Comparison of ENCODE assay signal across 34 mouse cellular contexts in genomic region chr8:121991611-121992010, GRCm38 (mm10). TPM values are rescaled to one million over a fixed set of nuclear protein-coding genes. Genes with fewer than 3 reads are reported as not detected.
DNase-seq lines count a peak whose midpoint lies in the region; ATAC-seq and TF ChIP-seq lines count a peak whose summit lies in the region.
"Had no signal": no experiment of that assay in that cellular context is flagged by ENCODE, and none has a peak within 500 bp of the region (broad histone marks: within the 10 kb centered on the region; RNA-seq: fewer than 3 reads in every experiment).

No protein-coding gene starts in this region.

- no peak for TF ChIP-seq CTCF in liver, postnatal 0 days (IDR thresholded peaks at IDR 0.05; ENCODE audit: low read depth)
- TF ChIP-seq CTCF in embryonic fibroblast, embryonic 13.5 days (IDR thresholded peaks at IDR 0.05; ENCODE audit: borderline replicate concordance, insufficient read depth, low read length), result no peak

- no peak for DNase-seq in embryonic facial prominence, embryonic 14.5 days (ENCODE audit: low spot score)
- no peak for DNase-seq in embryonic facial prominence, embryonic 10.5 days (ENCODE audit: low spot score)
- DNase-seq in liver, embryonic 13.5 days, result no peak
- no peak for DNase-seq in liver, postnatal 0 days
- DNase-seq in skeletal muscle tissue, adult 2 months (ENCODE audit: low read depth, low spot score), result peak; percentile 75
- DNase-seq in forebrain, embryonic 14.5 days (ENCODE audit: low spot score), result no peak
- no peak for DNase-seq in testis, postnatal 14 days (ENCODE audit: low spot score)
- DNase-seq: cerebellum, adult 2 months; cerebellum, postnatal 14 days; kidney, adult 8-10 months; kidney, postnatal 4 days; lung, embryonic 14.5 days; right cerebral cortex, adult 18-20 months; right cerebral cortex, postnatal 4 days; thymus, postnatal 14 days had no signal

- H3K4me1 ChIP-seq in embryonic facial prominence, embryonic 14.5 days (ENCODE audit: control insufficient read depth, insufficient read depth, low read length), result no peaks in the 10 kb centered on the region
- H3K4me1 ChIP-seq in embryonic facial prominence, embryonic 10.5 days, result no peaks in the 10 kb centered on the region
- no peaks in the 10 kb centered on the region for H3K4me1 ChIP-seq in liver, embryonic 13.5 days (replicated peaks)
- H3K4me1 ChIP-seq in liver, postnatal 0 days (ENCODE audit: insufficient read depth), result no peaks in the 10 kb centered on the region
- 0 out of 2 replicates have a peak, but pooled peaks cover 9% of the 10 kb centered on the region for H3K4me1 ChIP-seq in embryonic fibroblast, embryonic 13.5 days (ENCODE audit: control insufficient read depth, insufficient read depth, low read length)
- H3K4me1 ChIP-seq in forebrain, embryonic 14.5 days (ENCODE audit: control insufficient read depth, insufficient read depth, low read length), result no peaks in the 10 kb centered on the region
- H3K4me1 ChIP-seq: embryonic facial prominence, embryonic 12.5 days; heart, embryonic 15.5 days; hindbrain, embryonic 12.5 days had no signal

- TF ChIP-seq POLR2A in embryonic fibroblast, embryonic 13.5 days (IDR thresholded peaks at IDR 0.05; ENCODE audit: low read depth, low read length), result no peak

- 0 out of 2 replicates have a peak, but pooled peaks have one; percentile 35 for ATAC-seq in embryonic facial prominence, embryonic 14.5 days (ENCODE audit: low read depth)
- 0 out of 2 replicates have a peak, but pooled peaks have one; percentile 26 for ATAC-seq in liver, embryonic 13.5 days (ENCODE audit: low read depth)
- ATAC-seq in liver, postnatal 0 days, result no peak
- ATAC-seq in forebrain, embryonic 14.5 days, result no peak
- ATAC-seq: hindbrain, postnatal 0 days; intestine, embryonic 16.5 days; midbrain, embryonic 16.5 days; Patski had no signal

- H3K4me2 ChIP-seq in embryonic facial prominence, embryonic 14.5 days (ENCODE audit: low read depth, low read length), result no peak overlapping the region
- no peak overlapping the region for H3K4me2 ChIP-seq in liver, embryonic 13.5 days
- no peak overlapping the region for H3K4me2 ChIP-seq in liver, postnatal 0 days (ENCODE audit: low read depth, low read length)
- no peak overlapping the region for H3K4me2 ChIP-seq in forebrain, embryonic 14.5 days (ENCODE audit: low read length)
- H3K4me2 ChIP-seq: embryonic facial prominence, embryonic 12.5 days; heart, embryonic 15.5 days; hindbrain, embryonic 12.5 days; lung, embryonic 14.5 days; midbrain, embryonic 11.5 days; neural tube, embryonic 12.5 days had no signal

- no peaks in the 10 kb centered on the region for H3K9me3 ChIP-seq in embryonic facial prominence, embryonic 14.5 days (ENCODE audit: control insufficient read depth, low read length)
- H3K9me3 ChIP-seq in embryonic facial prominence, embryonic 10.5 days, result no peaks in the 10 kb centered on the region
- no peaks in the 10 kb centered on the region for H3K9me3 ChIP-seq in liver, embryonic 13.5 days (replicated peaks)
- H3K9me3 ChIP-seq in liver, postnatal 0 days (ENCODE audit: low read length), result no peaks in the 10 kb centered on the region
- H3K9me3 ChIP-seq in forebrain, embryonic 14.5 days (replicated peaks; ENCODE audit: control insufficient read depth, low read length), result no peaks in the 10 kb centered on the region
- H3K9me3 ChIP-seq: embryonic facial prominence, embryonic 12.5 days; G1E; heart, embryonic 10.5 days; heart, embryonic 15.5 days; hindbrain, embryonic 12.5 days; neural tube, embryonic 12.5 days had no signal

- no peak for TF ChIP-seq EP300 in liver, postnatal 0 days (IDR thresholded peaks at IDR 0.05; ENCODE audit: low read depth)

- no peak overlapping the region for H3K4me3 ChIP-seq in embryonic facial prominence, embryonic 14.5 days (ENCODE audit: low read depth, low read length)
- H3K4me3 ChIP-seq in embryonic facial prominence, embryonic 10.5 days, result no peak overlapping the region
- no peak overlapping the region for H3K4me3 ChIP-seq in liver, embryonic 13.5 days (replicated peaks)
- H3K4me3 ChIP-seq in liver, postnatal 0 days (ENCODE audit: low read depth, low read length), result no peak overlapping the region
- no peak overlapping the region for H3K4me3 ChIP-seq in embryonic fibroblast, embryonic 13.5 days (ENCODE audit: insufficient read depth, low read length)
- no peak overlapping the region for H3K4me3 ChIP-seq in forebrain, embryonic 14.5 days (ENCODE audit: low read depth, low read length)
- H3K4me3 ChIP-seq: embryonic facial prominence, embryonic 12.5 days; erythroblast, embryonic 14.5 days; heart, embryonic 10.5 days; heart, embryonic 15.5 days; hindbrain, embryonic 12.5 days; neural tube, embryonic 12.5 days had no signal

- H3K27me3 ChIP-seq in embryonic facial prominence, embryonic 14.5 days (replicated peaks; ENCODE audit: control insufficient read depth, insufficient read depth, low read length), result no peaks in the 10 kb centered on the region
- no peaks in the 10 kb centered on the region for H3K27me3 ChIP-seq in embryonic facial prominence, embryonic 10.5 days (replicated peaks; ENCODE audit: low read depth, poor library complexity, severe bottlenecking)
- H3K27me3 ChIP-seq in liver, embryonic 13.5 days, result no peaks in the 10 kb centered on the region
- H3K27me3 ChIP-seq in liver, postnatal 0 days (ENCODE audit: insufficient read depth, low read length), result no peaks in the 10 kb centered on the region
- no peaks in the 10 kb centered on the region for H3K27me3 ChIP-seq in forebrain, embryonic 14.5 days (replicated peaks; ENCODE audit: control insufficient read depth, insufficient read depth, low read length)
- H3K27me3 ChIP-seq: embryonic facial prominence, embryonic 12.5 days; heart, embryonic 15.5 days; hindbrain, embryonic 12.5 days; neural tube, embryonic 12.5 days; Patski had no signal

- H3K36me3 ChIP-seq in embryonic facial prominence, embryonic 14.5 days (ENCODE audit: control insufficient read depth, insufficient read depth, low read length), result peaks cover 75% of the 10 kb centered on the region
- H3K36me3 ChIP-seq in embryonic facial prominence, embryonic 10.5 days (replicated peaks), result peaks cover 97% of the 10 kb centered on the region
- peaks cover 84% of the 10 kb centered on the region for H3K36me3 ChIP-seq in liver, embryonic 13.5 days
- peaks cover 60% of the 10 kb centered on the region for H3K36me3 ChIP-seq in liver, postnatal 0 days (replicated peaks; ENCODE audit: insufficient read depth, low read length)
- H3K36me3 ChIP-seq in forebrain, embryonic 14.5 days (ENCODE audit: control insufficient read depth, insufficient read depth, low read length), result peaks cover 65% of the 10 kb centered on the region

- no peak overlapping the region for H3K27ac ChIP-seq in embryonic facial prominence, embryonic 14.5 days (replicated peaks; ENCODE audit: low read depth, low read length)
- no peak overlapping the region for H3K27ac ChIP-seq in embryonic facial prominence, embryonic 10.5 days (replicated peaks)
- no peak overlapping the region for H3K27ac ChIP-seq in liver, embryonic 13.5 days
- H3K27ac ChIP-seq in liver, postnatal 0 days (ENCODE audit: low read depth), result no peak overlapping the region
- peak overlapping the region; percentile 73 for H3K27ac ChIP-seq in embryonic fibroblast, embryonic 13.5 days (ENCODE audit: insufficient read depth, low read length)
- no peak overlapping the region for H3K27ac ChIP-seq in forebrain, embryonic 14.5 days (ENCODE audit: low read depth, low read length)
- H3K27ac ChIP-seq: embryonic facial prominence, embryonic 12.5 days; heart, embryonic 10.5 days; heart, embryonic 15.5 days; hindbrain, embryonic 12.5 days; hindbrain, postnatal 0 days; kidney, postnatal 0 days; liver, embryonic 14.5 days; neural tube, embryonic 12.5 days had no signal

- no peak overlapping the region for H3K9ac ChIP-seq in embryonic facial prominence, embryonic 14.5 days (ENCODE audit: low read depth, low read length)
- no peak overlapping the region for H3K9ac ChIP-seq in liver, embryonic 13.5 days
- no peak overlapping the region for H3K9ac ChIP-seq in liver, postnatal 0 days (replicated peaks)
- no peak overlapping the region for H3K9ac ChIP-seq in forebrain, embryonic 14.5 days (ENCODE audit: low read length)
- H3K9ac ChIP-seq: embryonic facial prominence, embryonic 12.5 days; heart, embryonic 15.5 days; hindbrain, embryonic 12.5 days; liver, embryonic 14.5 days; lung, embryonic 14.5 days; neural tube, embryonic 12.5 days had no signal

- WGBS in embryonic facial prominence, embryonic 14.5 days, result 81% methylated on average over 7 of the region's 7 CpGs
- WGBS in embryonic facial prominence, embryonic 10.5 days, result 90% methylated on average over 7 of the region's 7 CpGs
- 82% methylated on average over 7 of the region's 7 CpGs for whole genome bisulfite sequencing in liver, embryonic 13.5 days (ENCODE audit: insufficient replicate concordance)
- WGBS in liver, postnatal 0 days (ENCODE audit: insufficient replicate concordance), result 85% methylated on average over 7 of the region's 7 CpGs
- WGBS in forebrain, embryonic 14.5 days, result 89% methylated on average over 7 of the region's 7 CpGs

RNA-seq across cellular contexts. Expression of gene Banp, which starts 42.1 kb away (rescaled TPM):
- polyA plus RNA-seq in embryonic facial prominence, embryonic 14.5 days (2014; fragmentation: Nextera tagmentation; extraction: Ambion mirVana), result 32.1 and 34.9 TPM in 2 replicates
- polyA plus RNA-seq in embryonic facial prominence, embryonic 10.5 days (2016; fragmentation: Nextera tagmentation; extraction: Ambion mirVana), result 55.2 and 64.8 TPM in 2 replicates
- polyA plus RNA-seq in liver, embryonic 13.5 days (2015; fragmentation: Nextera tagmentation; extraction: Ambion mirVana), result 14.5 and 18.1 TPM in 2 replicates
- 7.6 and 7.9 TPM in 2 replicates for polyA plus RNA-seq in liver, postnatal 0 days (2015; fragmentation: Nextera tagmentation; extraction: Ambion mirVana)
- 32.1 and 38.9 TPM in 2 replicates for polyA plus RNA-seq in embryonic fibroblast, embryonic 13.5 days (2011; ENCODE audit: insufficient read length, low read depth, missing spikeins)
- 47.2 and 57.7 TPM in 2 replicates for polyA plus RNA-seq in forebrain, embryonic 14.5 days (2014; fragmentation: Nextera tagmentation; extraction: Ambion mirVana)

RNA-seq across cellular contexts. Expression of gene Car5a, which starts 46.9 kb away (rescaled TPM):
- not detected in 2 replicates for polyA plus RNA-seq in embryonic facial prominence, embryonic 14.5 days (2014; fragmentation: Nextera tagmentation; extraction: Ambion mirVana)
- not detected in 2 replicates for polyA plus RNA-seq in embryonic facial prominence, embryonic 10.5 days (2016; fragmentation: Nextera tagmentation; extraction: Ambion mirVana)
- 0.88 and 1.1 TPM in 2 replicates for polyA plus RNA-seq in liver, embryonic 13.5 days (2015; fragmentation: Nextera tagmentation; extraction: Ambion mirVana)
- 5.9 and 9.6 TPM in 2 replicates for polyA plus RNA-seq in liver, postnatal 0 days (2015; fragmentation: Nextera tagmentation; extraction: Ambion mirVana)
- polyA plus RNA-seq in embryonic fibroblast, embryonic 13.5 days (2011; ENCODE audit: insufficient read length, low read depth, missing spikeins), result 0.53 and 3.5 TPM in 2 replicates
- 0.28 and 0.46 TPM in 2 replicates for polyA plus RNA-seq in forebrain, embryonic 14.5 days (2014; fragmentation: Nextera tagmentation; extraction: Ambion mirVana)
- polyA plus RNA-seq: embryonic facial prominence, embryonic 12.5 days; forebrain, embryonic 11.5 days; heart, embryonic 10.5 days; heart, embryonic 15.5 days; limb, embryonic 14.5 days; lung, embryonic 14.5 days; Patski; stomach, embryonic 14.5 days; testis, adult 2 months had no signal

Comparison
In these comparisons a context has a peak if more than half of its experiments do, and no peak if none do; other contexts are left out.
1. ATAC-seq: peak in embryonic facial prominence, embryonic 14.5 days (single experiment) and liver, embryonic 13.5 days (single experiment); none in liver, postnatal 0 days (single experiment) and forebrain, embryonic 14.5 days (single experiment).